Mouse (Mus musculus) layer of hippocampus, adult 2 months (tissue): Measurements from ENCODE around the gene Fam129b. TPM values are rescaled to one million over a fixed set of nuclear protein-coding genes. Genes with fewer than 3 reads are reported as not detected.

Experiments
- DNase-seq, 2 experiments: peaks; one replicate each; pipeline ENCODE4 v3.0.0; 2022; ENCODE audit warnings: low spot score in 2 of 2
- H3K27ac ChIP-seq: fragments of 200-600 bp; 2 replicates; pipeline ENCODE4 v1.8.1; 2022
- H3K4me3 ChIP-seq: fragments of 200-600 bp; 2 replicates; pipeline ENCODE4 v1.8.1; 2022; ENCODE audit warnings: mild to moderate bottlenecking
- CTCF ChIP-seq: fragments of 200-600 bp; conservative IDR thresholded peaks from 2 replicates; pipeline ENCODE4 v1.8.1; 2022; ENCODE audit warnings: antibody characterized with exemption, mild to moderate bottlenecking, moderate library complexity
- total RNA-seq, 2 experiments: library from RNA; stranded (reverse); gene quantifications; 2 replicates each; pipeline ENCODE4 v1.2.3; 2021

Gene Fam129b
- total RNA-seq, 2 experiments from 2014 or later = 14.5 to 14.9 TPM

- TF ChIP-seq CTCF = no peak
- no peak overlapping the region for H3K27ac ChIP-seq
- no peak for DNase-seq
- no peak overlapping the region for H3K4me3 ChIP-seq
These were observed 29.4 kb downstream of the Fam129b start for GRCm38 (mm10) chr2:32905297-32905696.

DNA sequence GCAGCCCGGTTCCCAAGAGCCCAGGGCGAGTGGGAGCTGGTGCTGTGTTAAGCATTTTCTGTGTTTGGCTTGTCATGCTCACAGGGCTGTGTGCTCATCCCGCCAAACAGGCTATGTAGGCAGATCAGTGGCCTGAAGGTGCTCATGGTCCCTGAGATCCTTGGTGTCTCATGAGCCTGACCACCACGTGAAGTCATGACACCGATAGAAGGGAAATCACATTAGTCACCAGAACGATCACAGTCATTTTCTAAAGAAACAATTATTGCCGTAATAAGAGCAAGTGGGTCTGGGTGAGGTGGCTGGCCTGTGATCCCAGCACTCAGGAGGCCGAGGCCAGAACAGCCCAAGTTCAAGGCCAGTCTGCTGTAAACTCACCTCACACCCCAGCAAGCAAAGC, 31.5 kb downstream of the Fam129b start:
- Histone ChIP-seq H3K4me3 (no peak overlapping the region), H3K27ac (peak overlapping the region; percentile 81)
- DNase-seq = no peak
- TF ChIP-seq CTCF = no peak

- DNase-seq = peak; percentile 37 to 43
These were observed 32.4 kb downstream of the Fam129b start for GRCm38 (mm10) chr2:32908272-32908671.

GRCm38 (mm10) chr2:32908796-32909195, 32.9 kb downstream of the Fam129b start:
- DNase-seq = no peak
- TF ChIP-seq CTCF = no peak
- Histone ChIP-seq H3K4me3 (no peak overlapping the region), H3K27ac (peak overlapping the region; percentile 81)

More at GRCm38 (mm10) chr2:32908272-32908671, 32.4 kb downstream of the Fam129b start:
- peak overlapping the region; percentile 81 for H3K27ac ChIP-seq
- TF ChIP-seq CTCF = 0 out of 2 replicates have a peak, but pooled peaks have one; percentile 11
- H3K4me3 ChIP-seq = no peak overlapping the region

GRCm38 (mm10) chr2:32911639-32912182, 35.8 kb downstream of the Fam129b start:
- DNase-seq = no peak
- Histone ChIP-seq H3K4me3 (no peak overlapping the region), H3K27ac (no peak overlapping the region)
- TF ChIP-seq CTCF = no peak

- Histone ChIP-seq H3K4me3 (no peak overlapping the region), H3K27ac (no peak overlapping the region)
- peak; percentile 100 for TF ChIP-seq CTCF
- peak; percentile 80 to 82 for DNase-seq
These were observed 36.4 kb downstream of the Fam129b start for GRCm38 (mm10) chr2:32912210-32912804.

DNA sequence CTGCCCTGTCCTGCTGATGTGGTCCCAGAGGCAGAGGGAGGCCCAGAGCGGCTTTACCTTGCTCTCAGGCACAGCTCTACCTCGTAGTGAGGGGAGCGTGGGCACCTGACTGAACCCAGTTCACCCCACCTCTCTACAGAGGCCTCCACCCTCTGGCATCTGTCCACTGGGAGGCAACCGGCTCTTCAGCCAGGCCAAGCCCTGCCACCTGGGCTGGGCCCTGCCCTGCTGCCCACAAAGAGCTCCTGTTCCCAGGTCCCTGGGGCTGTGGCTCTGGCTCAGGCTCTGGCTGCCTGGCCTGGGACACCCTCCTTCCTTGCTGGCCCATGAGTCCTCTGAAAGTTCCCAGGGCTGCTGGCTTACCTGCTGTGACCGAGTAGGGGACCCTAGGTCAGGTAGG, 38.4 kb downstream of the Fam129b start:
- H3K4me3 ChIP-seq = no peak overlapping the region
- DNase-seq = no peak
- peak overlapping the region; percentile 82 for H3K27ac ChIP-seq
- TF ChIP-seq CTCF = no peak

DNA sequence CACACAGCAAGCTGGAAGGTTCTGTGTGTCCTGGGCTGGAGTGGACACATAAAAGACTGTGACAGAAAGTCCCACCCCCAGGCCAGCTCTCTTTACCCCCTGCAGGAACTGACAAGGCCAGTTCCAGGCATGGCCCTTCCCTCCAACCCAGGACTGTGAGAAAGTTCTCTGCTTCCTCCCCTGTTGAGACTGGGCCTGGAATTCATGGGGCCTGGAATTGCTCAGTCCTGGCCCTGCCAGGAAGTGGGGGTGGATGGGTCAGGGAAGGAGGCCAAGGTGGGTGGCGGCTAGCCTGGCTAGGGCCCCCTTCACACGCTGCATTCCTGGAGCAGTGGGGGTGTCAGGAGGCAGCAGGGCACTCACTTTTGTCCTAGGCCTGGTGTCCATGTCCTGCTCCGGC, 39.0 kb downstream of the Fam129b start:
- no peak for TF ChIP-seq CTCF
- H3K27ac ChIP-seq = peak overlapping the region; percentile 82

DNA sequence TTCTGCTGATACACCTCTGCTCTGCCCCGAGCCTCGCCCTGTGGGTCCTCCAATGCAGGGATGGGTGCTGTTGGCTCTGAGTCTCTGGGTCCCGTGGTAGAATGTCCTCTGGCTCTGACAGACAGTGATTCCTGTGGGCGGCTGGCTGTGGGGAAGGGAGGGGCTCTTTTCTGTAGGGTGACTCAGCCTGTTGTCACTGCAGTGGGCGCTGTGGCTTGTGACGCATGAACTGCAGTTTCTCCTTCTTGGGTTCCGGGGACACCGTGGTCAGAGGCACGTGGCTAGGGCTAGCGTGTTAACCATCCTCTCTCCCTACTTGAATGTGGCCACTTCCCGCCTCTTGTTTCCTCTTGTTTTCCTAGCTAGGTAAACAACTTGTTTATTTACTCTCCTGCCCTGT, 41.6 kb downstream of the Fam129b start:
- no peak for TF ChIP-seq CTCF
- Histone ChIP-seq H3K27ac (peak overlapping the region; percentile 55; the same call in 1 of the 2 replicates), H3K4me3 (no peak overlapping the region)
- peak; percentile 55 for DNase-seq

More for the DNA sequence above, 39.0 kb downstream of the Fam129b start:
- no peak overlapping the region for H3K4me3 ChIP-seq
- no peak for DNase-seq

DNA sequence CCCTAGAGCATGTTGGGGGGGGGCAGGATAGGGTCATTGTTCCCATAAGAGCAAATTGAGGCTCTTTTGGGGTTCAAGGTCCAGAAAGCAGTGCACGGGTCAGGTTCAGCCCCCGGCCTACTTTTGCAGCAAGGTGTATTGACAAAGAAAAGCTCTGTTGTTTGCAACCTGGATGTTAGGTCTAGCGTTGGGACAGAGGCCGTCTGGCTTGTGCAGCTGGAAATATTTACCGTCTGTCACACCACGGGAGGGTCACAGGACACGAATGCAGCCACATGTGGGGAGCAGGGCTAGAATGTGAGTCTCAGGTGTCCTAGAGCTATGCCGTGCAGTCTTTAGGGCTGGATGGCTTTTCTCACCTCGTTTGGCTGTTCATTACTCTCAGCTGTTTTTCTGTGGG, 42.5 kb downstream of the Fam129b start:
- Histone ChIP-seq H3K27ac (no peak overlapping the region), H3K4me3 (no peak overlapping the region)
- DNase-seq = no peak
- TF ChIP-seq CTCF = no peak

GRCm38 (mm10) chr2:32921235-32921634, 45.3 kb downstream of the Fam129b start:
- H3K4me3 ChIP-seq = no peak overlapping the region
- H3K27ac ChIP-seq = no peak overlapping the region
- TF ChIP-seq CTCF = 0 out of 2 replicates have a peak, but pooled peaks have one; percentile 13
- DNase-seq = no peak

DNA sequence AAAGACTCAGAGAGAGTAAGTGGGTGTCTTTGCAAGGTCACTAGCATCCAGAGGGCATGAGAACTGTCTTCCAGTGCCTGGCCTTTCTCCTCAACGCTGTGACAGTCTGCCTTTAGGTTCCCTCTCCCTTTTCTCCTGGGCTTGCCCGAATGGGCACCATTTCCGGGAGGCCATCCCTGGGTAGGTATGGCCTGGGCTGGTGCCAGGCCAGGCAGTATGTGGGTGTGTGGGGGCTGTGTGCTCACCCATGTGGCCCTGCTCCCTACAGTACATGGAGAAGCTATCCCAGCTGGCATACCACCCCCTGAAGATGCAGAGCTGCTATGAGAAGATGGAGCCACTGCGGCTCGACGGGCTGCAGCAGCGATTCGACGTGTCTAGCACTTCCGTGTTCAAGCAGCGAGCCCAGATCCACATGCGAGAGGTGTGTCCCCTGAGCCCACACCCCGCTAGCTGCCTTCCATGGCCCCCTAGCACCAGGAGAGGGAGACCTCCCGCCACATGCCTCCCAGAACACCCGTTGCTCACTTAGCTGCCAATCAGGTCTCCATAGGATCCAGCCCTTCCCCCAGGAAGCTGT, 46.0 kb downstream of the Fam129b start:
- no peak for TF ChIP-seq CTCF
- peak overlapping the region; percentile 1; the same call in 1 of the 2 replicates for H3K27ac ChIP-seq
- no peak overlapping the region for H3K4me3 ChIP-seq
- no peak for DNase-seq

- no peak for TF ChIP-seq CTCF
- DNase-seq = no peak
- Histone ChIP-seq H3K4me3 (no peak overlapping the region), H3K27ac (no peak overlapping the region)
These were observed 46.6 kb downstream of the Fam129b start for GRCm38 (mm10) chr2:32922564-32922963.
